Comparison of ENCODE assay signal across 8 mouse cellular contexts in the genomic region with DNA sequence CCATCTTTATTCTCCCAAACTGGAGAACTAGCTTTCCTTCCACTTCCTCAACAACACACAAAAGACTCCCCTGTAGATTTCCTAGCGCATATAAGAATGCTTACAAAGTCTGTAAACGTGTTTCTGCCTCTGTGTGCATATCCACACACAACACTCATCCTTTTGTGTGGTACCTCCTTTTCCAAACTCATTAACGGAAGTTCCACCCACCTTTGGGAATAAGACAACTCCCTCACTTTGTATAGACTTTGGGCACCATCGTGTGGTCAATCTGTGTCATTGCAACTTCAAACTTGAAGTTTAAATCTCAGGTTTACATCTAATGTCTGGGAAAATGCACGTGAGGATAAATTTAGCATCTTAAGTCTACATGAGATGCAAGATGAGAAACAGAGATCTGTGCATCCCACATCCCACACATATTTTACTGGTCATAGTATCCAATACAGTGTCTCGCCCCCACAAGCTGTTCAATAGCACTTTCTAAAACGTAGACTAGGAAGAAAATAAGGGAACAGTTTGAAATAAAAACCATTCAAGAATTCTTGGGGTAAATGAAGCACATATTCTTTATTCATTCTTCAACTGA.
DNase-seq lines count a peak whose midpoint lies in the region; ATAC-seq and TF ChIP-seq lines count a peak whose summit lies in the region.

No protein-coding gene starts in this region.

- no peak overlapping the region for H3K9ac ChIP-seq in liver, embryonic 11.5 days (ENCODE audit: low read depth, low read length)
- H3K9ac ChIP-seq in forebrain, embryonic 16.5 days (replicated peaks; ENCODE audit: low read depth, low read length): no peak overlapping the region

- no peaks in the 10 kb centered on the region for H3K4me1 ChIP-seq in liver, embryonic 11.5 days (replicated peaks; ENCODE audit: control insufficient read depth, insufficient read depth, low read length)
- no peaks in the 10 kb centered on the region for H3K4me1 ChIP-seq in forebrain, embryonic 16.5 days (replicated peaks; ENCODE audit: control insufficient read depth, insufficient read depth, low read length)
- no peaks in the 10 kb centered on the region for H3K4me1 ChIP-seq in lung, adult 2 months (ENCODE audit: control insufficient read depth, insufficient read depth, low read length)

- H3K4me2 ChIP-seq in liver, embryonic 11.5 days: 0 out of 2 replicates have a peak overlapping the region, but pooled peaks have one; percentile 12
- H3K4me2 ChIP-seq in forebrain, embryonic 16.5 days (ENCODE audit: low read length): peak overlapping the region; percentile 45

- no peak for ATAC-seq in liver, embryonic 11.5 days (replicated peaks; ENCODE audit: low FRiP score)
- ATAC-seq in forebrain, embryonic 16.5 days: peak; percentile 79

- H3K9me3 ChIP-seq in liver, embryonic 11.5 days (ENCODE audit: control insufficient read depth, low read length): no peaks in the 10 kb centered on the region
- no peaks in the 10 kb centered on the region for H3K9me3 ChIP-seq in forebrain, embryonic 16.5 days (ENCODE audit: control insufficient read depth, low read length)

- peak; percentile 35 for DNase-seq in liver, embryonic 11.5 days (ENCODE audit: low spot score)
- no peak for DNase-seq in liver
- peak; percentile 18 for DNase-seq in c-Kit-positive CD71-negative TER-119-negative erythroid progenitor cells, embryonic 14.5 days (ENCODE audit: low read depth)
- DNase-seq in kidney, adult 18-20 months: peak; percentile 31
- peak; percentile 6 for DNase-seq in lung, adult 2 months
- peak; percentile 80 for DNase-seq in retina, postnatal 1 day
- no peak for DNase-seq in ovary, postnatal 10 days (ENCODE audit: low spot score)

- no peaks in the 10 kb centered on the region for H3K36me3 ChIP-seq in liver, embryonic 11.5 days (ENCODE audit: control insufficient read depth, insufficient read depth, low read length)
- no peaks in the 10 kb centered on the region for H3K36me3 ChIP-seq in forebrain, embryonic 16.5 days (ENCODE audit: control insufficient read depth, insufficient read depth)

- 0 out of 2 replicates have a peak, but pooled peaks have one; percentile 15 for TF ChIP-seq CTCF in lung, adult 2 months (IDR thresholded peaks at IDR 0.05; ENCODE audit: insufficient read depth, low read length)

- no peaks in the 10 kb centered on the region for H3K27me3 ChIP-seq in liver, embryonic 11.5 days (replicated peaks; ENCODE audit: control insufficient read depth, insufficient read depth, low read length)
- no peaks in the 10 kb centered on the region for H3K27me3 ChIP-seq in forebrain, embryonic 16.5 days (replicated peaks; ENCODE audit: control insufficient read depth, insufficient read depth, low read length)

- TF ChIP-seq POLR2A in lung, adult 2 months (IDR thresholded peaks at IDR 0.05; ENCODE audit: borderline replicate concordance, extremely low read depth, low read depth, low read length): no peak

- no peak overlapping the region for H3K4me3 ChIP-seq in liver, embryonic 11.5 days (ENCODE audit: low read depth, low read length)
- 0 out of 2 replicates have a peak overlapping the region, but pooled peaks have one; percentile 19 for H3K4me3 ChIP-seq in forebrain, embryonic 16.5 days (replicated peaks; ENCODE audit: low read length)
- H3K4me3 ChIP-seq in lung, adult 2 months (replicated peaks; ENCODE audit: extremely low read depth, low read depth, low read length): no peak overlapping the region

- no peak overlapping the region for H3K27ac ChIP-seq in liver, embryonic 11.5 days (ENCODE audit: low read depth, low read length)
- H3K27ac ChIP-seq in forebrain, embryonic 16.5 days (ENCODE audit: low read length): no peak overlapping the region

- 26% methylated on average over 7 of the region's 7 CpGs for WGBS in liver, embryonic 11.5 days
- 29% methylated on average over 7 of the region's 7 CpGs for WGBS in forebrain, embryonic 16.5 days
- WGBS in lung, adult 2 months: 26% methylated on average over 7 of the region's 7 CpGs

Comparison
In these comparisons a context has a peak if more than half of its experiments do, and no peak if none do; other contexts are left out.
1. DNase-seq: peak in liver, embryonic 11.5 days (single experiment), c-Kit-positive CD71-negative TER-119-negative erythroid progenitor cells, embryonic 14.5 days (single experiment), kidney, adult 18-20 months (single experiment), lung, adult 2 months (single experiment) and retina, postnatal 1 day (single experiment); none in liver (single experiment) and ovary, postnatal 10 days (single experiment).